Mouse (Mus musculus) midbrain, postnatal 0 days (tissue): ENCODE measurements around the gene Gm128. TPM values are rescaled to one million over a fixed set of nuclear protein-coding genes. Genes with fewer than 3 reads are reported as not detected.

Source experiments
- ATAC-seq: fragments of 200-750 bp; cut with Nextera tagmentation; 2 replicates; pipeline ENCODE4 v1.8.0; 2017; ENCODE audit warnings: moderate number of reproducible peaks, mild to moderate bottlenecking, moderate TSS enrichment, moderate library complexity; ENCODE audit not compliant: low FRiP score
- DNase-seq: peaks from one replicate; pipeline ENCODE4 v3.0.0-alpha.2; 2015; ENCODE audit warnings: low spot score
- H3K27ac ChIP-seq: fragments of 300-500 bp; sonication (generic); 2 replicates; pipeline ENCODE4 v1.5.1; 2014; ENCODE audit warnings: low read depth, mild to moderate bottlenecking, low read length, mixed read lengths
- H3K27me3 ChIP-seq: fragments of 300-500 bp; sonication (generic); 2 replicates; pipeline ENCODE4 v1.6.1; 2014; ENCODE audit warnings: low read length, control low read depth, mixed read lengths; ENCODE audit not compliant: insufficient read depth
- H3K36me3 ChIP-seq: fragments of 300-500 bp; sonication (generic); 2 replicates; pipeline ENCODE4 v1.6.1; 2014; ENCODE audit warnings: low read length, control low read depth, mixed read lengths; ENCODE audit not compliant: insufficient read depth
- H3K4me1 ChIP-seq: fragments of 300-500 bp; sonication (generic); 2 replicates; pipeline ENCODE4 v1.6.1; 2014; ENCODE audit warnings: mild to moderate bottlenecking, control low read depth, antibody characterized with exemption, low read length, mixed read lengths; ENCODE audit not compliant: insufficient read depth
- H3K4me2 ChIP-seq: fragments of 300-500 bp; sonication (generic); 2 replicates; pipeline ENCODE4 v1.6.1; 2014; ENCODE audit warnings: low read depth, mild to moderate bottlenecking, low read length, mixed read lengths; ENCODE audit not compliant: poor library complexity, severe bottlenecking
- H3K4me3 ChIP-seq: fragments of 300-500 bp; sonication (generic); 2 replicates; pipeline ENCODE4 v1.5.1; 2014; ENCODE audit warnings: low read depth, mild to moderate bottlenecking, low read length, moderate library complexity
- H3K9ac ChIP-seq: fragments of 300-500 bp; sonication (generic); replicated peaks from 2 replicates; pipeline ENCODE4 v1.6.1; 2014; ENCODE audit warnings: mild to moderate bottlenecking, low read length, moderate library complexity, mixed read lengths; ENCODE audit not compliant: poor library complexity, severe bottlenecking
- H3K9me3 ChIP-seq: fragments of 300-500 bp; sonication (generic); 2 replicates; pipeline ENCODE4 v1.6.1; 2016; ENCODE audit warnings: low read length, control low read depth
- CTCF ChIP-seq: IDR thresholded peaks from 2 replicates; pipeline ENCODE4 v1.5.1; 2016; ENCODE audit warnings: antibody characterized with exemption, mild to moderate bottlenecking
- WGBS: fragments of 180-500 bp; shearing (Covaris S2); extraction: QIAGEN DNeasy Blood & Tissue Kit; methylation state at CpG from one replicate; pipeline ENCODE4 v1.1.7; 2014; 5-methylcytosine and 5-hydroxymethylcytosine counted together
- polyA plus RNA-seq: library from polyadenylated mRNA; unstranded; fragments of >200 nt; fragmentation: Nextera tagmentation; extraction: Ambion mirVana; gene quantifications from 2 replicates; pipeline ENCODE4 v1.2.1, GENCODE M21; 2015
- total RNA-seq: library from RNA; depleted of rRNA; stranded (reverse); fragments of >200 nt; gene quantifications from 2 replicates; pipeline ENCODE4 v1.2.3, GENCODE M21; 2014; rRNA removed

Gm128 gene
- 0.24 and 0.49 TPM in 2 replicates for total RNA-seq
- polyA plus RNA-seq = 0.19 and 0.27 TPM in 2 replicates

GRCm38 (mm10) chr3:95241498-95241897 is at the start of gene Gm128:
Gm128 (minus strand) TSS chr3:95241598.
- DNase-seq (no peak), ATAC-seq (no peak)
- Histone ChIP-seq H3K9ac (no peak within 1 kb of the TSS), H3K4me2 (no peak within 1 kb of the TSS), H3K36me3 (peaks cover 13% of the 10 kb centered on the region), H3K27me3 (no peaks in the 10 kb centered on the region), H3K9me3 (no peaks in the 10 kb centered on the region), H3K4me3 (no peak within 1 kb of the TSS), H3K4me1 (no peaks in the 10 kb centered on the region), H3K27ac (no peak within 1 kb of the TSS)
- TF ChIP-seq CTCF = no peak
- 81% methylated on average over 7 of the region's 7 CpGs for WGBS

- H3K4me1 ChIP-seq = no peaks in the 10 kb centered on the region
- H3K27ac ChIP-seq = no peak overlapping the region
- H3K4me3 ChIP-seq = no peak overlapping the region
- H3K27me3 ChIP-seq = no peaks in the 10 kb centered on the region
- no peak overlapping the region for H3K9ac ChIP-seq
- peaks cover 21% of the 10 kb centered on the region for H3K36me3 ChIP-seq
- DNase-seq (no peak), ATAC-seq (no peak)
- no peak overlapping the region for H3K4me2 ChIP-seq
- no peaks in the 10 kb centered on the region for H3K9me3 ChIP-seq
- no peak for TF ChIP-seq CTCF
- WGBS = 85% methylated on average over 4 of the region's 4 CpGs
Observed at GRCm38 (mm10) chr3:95291041-95291440, 49.6 kb upstream of the Gm128 start.

DNA sequence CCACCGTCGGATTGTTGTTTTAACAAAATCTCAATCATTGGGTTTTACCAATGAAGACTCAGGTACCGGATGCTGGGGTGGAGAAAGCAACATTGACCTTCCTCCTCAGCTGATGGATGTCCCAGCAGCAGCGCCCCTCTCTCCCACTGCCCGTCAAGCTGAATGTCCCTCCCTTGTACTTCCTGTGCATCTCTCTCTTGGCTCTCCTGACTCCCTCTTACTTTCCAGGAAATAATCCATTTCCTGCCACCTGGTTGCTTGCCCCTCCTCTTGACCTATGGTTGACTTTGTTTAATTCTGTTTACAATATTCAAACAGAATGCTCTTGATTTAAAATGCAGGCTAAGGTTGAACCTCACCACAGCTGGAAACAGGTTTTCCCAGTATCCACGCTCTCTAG is 48.8 kb upstream of the Gm128 start:
- ATAC-seq = no peak
- Histone ChIP-seq H3K27me3 (no peaks in the 10 kb centered on the region), H3K27ac (no peak overlapping the region), H3K4me1 (no peaks in the 10 kb centered on the region), H3K9me3 (no peaks in the 10 kb centered on the region), H3K36me3 (peaks cover 17% of the 10 kb centered on the region), H3K9ac (no peak overlapping the region), H3K4me3 (no peak overlapping the region), H3K4me2 (no peak overlapping the region)
- TF ChIP-seq CTCF = no peak
- WGBS = 80% methylated on average over 6 of the region's 6 CpGs
- no peak for DNase-seq

DNA sequence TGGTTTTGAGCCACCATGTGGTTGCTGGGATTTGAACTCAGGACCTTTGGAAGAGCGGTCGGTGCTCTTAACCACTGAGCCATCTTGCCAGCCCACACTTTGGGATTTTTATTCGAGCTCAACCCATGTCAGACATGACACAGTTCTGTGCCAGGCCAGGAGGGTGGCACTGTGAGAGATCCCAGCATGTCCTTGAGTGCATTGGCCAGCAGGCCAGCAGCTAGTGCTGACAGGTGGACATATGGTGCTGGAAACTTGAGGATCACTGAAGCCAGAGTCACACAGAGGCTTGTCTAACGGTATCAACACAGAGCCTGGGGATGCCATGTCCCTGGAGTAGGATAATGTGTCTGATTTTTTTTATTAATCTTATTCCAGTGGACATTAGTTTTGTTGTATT is 48.0 kb upstream of the Gm128 start:
- DNase-seq (no peak), ATAC-seq (no peak)
- H3K27ac ChIP-seq = no peak overlapping the region
- no peak overlapping the region for H3K4me2 ChIP-seq
- no peaks in the 10 kb centered on the region for H3K27me3 ChIP-seq
- 93% methylated on average over 4 of the region's 4 CpGs for WGBS
- no peak overlapping the region for H3K9ac ChIP-seq
- no peaks in the 10 kb centered on the region for H3K9me3 ChIP-seq
- no peak for TF ChIP-seq CTCF
- H3K4me3 ChIP-seq = no peak overlapping the region
- no peaks in the 10 kb centered on the region for H3K4me1 ChIP-seq
- H3K36me3 ChIP-seq = peaks cover 9% of the 10 kb centered on the region; the same call in 1 of the 2 replicates

DNA sequence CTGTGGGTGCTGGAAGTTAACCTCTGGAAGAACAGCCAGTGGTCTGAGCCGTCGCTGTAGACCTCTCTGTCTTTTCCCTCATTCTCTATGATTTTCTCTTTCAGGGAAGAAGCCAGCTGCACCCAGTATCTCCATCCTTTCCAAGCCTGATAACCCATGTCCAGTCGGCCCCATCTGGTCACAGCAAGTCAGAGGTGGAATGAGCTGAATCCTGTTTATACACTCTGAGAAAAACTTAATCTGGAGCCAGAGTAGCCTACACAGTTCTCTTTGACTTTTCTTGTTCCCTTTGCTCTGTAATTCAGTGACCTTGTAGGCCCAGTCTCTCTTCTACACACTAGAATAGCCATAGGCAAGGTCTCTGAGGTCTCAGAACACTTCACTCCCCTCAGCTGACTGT is 46.1 kb upstream of the Gm128 start:
- 90% methylated on average over 3 of the region's 3 CpGs for WGBS
- TF ChIP-seq CTCF = no peak
- peaks cover 8% of the 10 kb centered on the region; the same call in 1 of the 2 replicates for H3K36me3 ChIP-seq
- H3K9me3 ChIP-seq = no peaks in the 10 kb centered on the region
- H3K4me3 ChIP-seq = no peak overlapping the region
- peaks cover 6% of the 10 kb centered on the region; the same call in 1 of the 2 replicates for H3K4me1 ChIP-seq
- ATAC-seq = no peak
- H3K4me2 ChIP-seq = no peak overlapping the region
- no peak for DNase-seq
- no peak overlapping the region for H3K27ac ChIP-seq
- no peak overlapping the region for H3K9ac ChIP-seq
- H3K27me3 ChIP-seq = no peaks in the 10 kb centered on the region

- WGBS = 89% methylated on average over 7 of the region's 7 CpGs
- TF ChIP-seq CTCF = no peak
- Histone ChIP-seq H3K4me3 (no peak overlapping the region), H3K9ac (no peak overlapping the region), H3K36me3 (peaks cover 8% of the 10 kb centered on the region; the same call in 1 of the 2 replicates), H3K4me1 (peaks cover 6% of the 10 kb centered on the region; the same call in 1 of the 2 replicates), H3K27me3 (no peaks in the 10 kb centered on the region), H3K27ac (no peak overlapping the region), H3K9me3 (no peaks in the 10 kb centered on the region), H3K4me2 (no peak overlapping the region)
- DNase-seq = no peak
- ATAC-seq = no peak
Observed at GRCm38 (mm10) chr3:95286510-95286909, 45.1 kb upstream of the Gm128 start.
